Mouse (Mus musculus): Measurements from ENCODE around the gene Atp6v0e2.
"Not testable (repeated sequence)": the region's sequence is repeated elsewhere in the genome, so short reads cannot be mapped to it uniquely, and the experiment has no call there.

The Atp6v0e2 gene

GRCm38 (mm10) chr6:48537105-48537954 lies at the start of gene Atp6v0e2:
Atp6v0e2 (plus strand) TSS chr6:48537615.
- peak; percentile 91 for DNase-seq

GRCm38 (mm10) chr6:48487747-48488725 lies 49.4 kb upstream of the Atp6v0e2 start:
- no peak for DNase-seq

GRCm38 (mm10) chr6:48489741-48490140 lies 47.7 kb upstream of the Atp6v0e2 start:
- DNase-seq, result no peak

GRCm38 (mm10) chr6:48491361-48491760 lies 46.1 kb upstream of the Atp6v0e2 start:
- DNase-seq, result no peak

- DNase-seq, result no peak
Measured at GRCm38 (mm10) chr6:48493136-48493730, 44.2 kb upstream of the Atp6v0e2 start.

- DNase-seq, result no peak
Measured at GRCm38 (mm10) chr6:48497521-48497920, 39.9 kb upstream of the Atp6v0e2 start.

GRCm38 (mm10) chr6:48503847-48504240 lies 33.6 kb upstream of the Atp6v0e2 start:
- DNase-seq, result no peak

GRCm38 (mm10) chr6:48504241-48504854 lies 33.1 kb upstream of the Atp6v0e2 start:
- DNase-seq, result peak; percentile 82

- DNase-seq, result no peak
Measured at GRCm38 (mm10) chr6:48508087-48508486, 29.3 kb upstream of the Atp6v0e2 start.

GRCm38 (mm10) chr6:48510426-48510825 lies 27.0 kb upstream of the Atp6v0e2 start:
- DNase-seq, result no peak

- no peak for DNase-seq
Measured at GRCm38 (mm10) chr6:48511861-48512260, 25.6 kb upstream of the Atp6v0e2 start.

- DNase-seq, result not testable (repeated sequence)
Measured at GRCm38 (mm10) chr6:48524882-48525281, 12.5 kb upstream of the Atp6v0e2 start.

GRCm38 (mm10) chr6:48527901-48528300 lies 9.5 kb upstream of the Atp6v0e2 start:
- DNase-seq, result no peak

GRCm38 (mm10) chr6:48529261-48529660 lies 8.2 kb upstream of the Atp6v0e2 start:
- no peak for DNase-seq

- DNase-seq, result no peak
Measured at GRCm38 (mm10) chr6:48529871-48530440, 7.5 kb upstream of the Atp6v0e2 start.

GRCm38 (mm10) chr6:48530862-48531261 lies 6.6 kb upstream of the Atp6v0e2 start:
- DNase-seq, result no peak

- DNase-seq, result no peak
Measured at GRCm38 (mm10) chr6:48533475-48533874, 3.9 kb upstream of the Atp6v0e2 start.

GRCm38 (mm10) chr6:48534913-48535312 lies 2.5 kb upstream of the Atp6v0e2 start:
- DNase-seq, result no peak

- no peak for DNase-seq
Measured at GRCm38 (mm10) chr6:48536091-48536490, 1.3 kb upstream of the Atp6v0e2 start.

GRCm38 (mm10) chr6:48538841-48539737 lies 1.7 kb downstream of the Atp6v0e2 start:
- DNase-seq, result peak; percentile 49

GRCm38 (mm10) chr6:48539860-48540259 lies 2.4 kb downstream of the Atp6v0e2 start:
- DNase-seq, result no peak

Measured in right cerebral cortex, postnatal 25 days (tissue).